9 mouse cellular contexts compared by ENCODE assay signal in the genomic region with DNA sequence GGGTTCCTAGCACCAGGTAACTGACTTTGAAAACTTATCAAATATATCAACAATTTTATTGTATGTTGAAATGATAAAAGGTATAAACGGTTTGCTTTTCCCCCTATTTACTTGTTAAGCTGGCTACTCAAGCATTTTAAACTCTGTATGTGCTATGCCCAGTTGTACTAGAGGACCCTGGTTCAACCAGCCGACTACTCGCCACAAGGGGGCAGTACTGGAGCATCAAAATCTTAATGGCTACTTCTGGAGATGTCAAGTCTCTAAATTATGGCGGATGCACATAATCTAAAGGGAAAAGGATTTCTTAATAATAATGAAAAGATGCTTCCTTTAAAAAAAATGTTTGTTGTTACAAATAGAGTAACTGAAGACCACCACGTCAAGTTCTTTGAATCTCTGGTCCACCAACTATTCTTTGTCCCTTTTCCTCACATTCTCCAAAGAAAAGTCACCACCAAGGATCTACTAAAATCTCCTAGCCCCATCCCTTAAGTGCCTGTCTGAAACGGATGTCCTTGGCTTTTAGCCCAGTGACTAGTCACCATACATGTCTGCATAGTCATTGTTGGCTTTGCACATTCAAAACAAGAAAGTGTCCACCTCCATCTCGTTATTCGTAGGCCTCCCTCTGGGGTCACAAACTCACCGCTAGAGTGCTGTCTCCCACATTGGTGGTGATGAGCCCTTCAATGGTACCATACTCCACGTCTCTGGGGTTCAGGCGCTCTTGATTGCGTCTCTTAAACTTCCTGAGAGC. TPM values are rescaled to one million over a fixed set of nuclear protein-coding genes. Genes with fewer than 3 reads are reported as not detected.
DNase-seq lines count a peak whose midpoint lies in the region; ATAC-seq and TF ChIP-seq lines count a peak whose summit lies in the region.
"Had no signal": no experiment of that assay in that cellular context is flagged by ENCODE, and none has a peak within 500 bp of the region (broad histone marks: within the 10 kb centered on the region; RNA-seq: fewer than 3 reads in every experiment).

No protein-coding gene starts in this region.

- H3K4me3 ChIP-seq in midbrain, embryonic 10.5 days: no peak overlapping the region
- H3K4me3 ChIP-seq in midbrain, embryonic 15.5 days: no peak overlapping the region
- no peak overlapping the region for H3K4me3 ChIP-seq in intestine, embryonic 14.5 days (ENCODE audit: low read depth, low read length)
- H3K4me3 ChIP-seq in midbrain, embryonic 14.5 days (replicated peaks; ENCODE audit: low read depth, low read length): no peak overlapping the region
- no peak overlapping the region for H3K4me3 ChIP-seq in stomach, postnatal 0 days (ENCODE audit: low read depth, low read length)
- H3K4me3 ChIP-seq: neural tube, embryonic 13.5 days had no signal

- H3K9ac ChIP-seq in midbrain, embryonic 15.5 days: no peak overlapping the region
- H3K9ac ChIP-seq in intestine, embryonic 14.5 days (ENCODE audit: low read length): no peak overlapping the region
- H3K9ac ChIP-seq in midbrain, embryonic 14.5 days (replicated peaks; ENCODE audit: low read length): no peak overlapping the region
- H3K9ac ChIP-seq in stomach, postnatal 0 days (ENCODE audit: low read length): no peak overlapping the region
- H3K9ac ChIP-seq: neural tube, embryonic 13.5 days had no signal

- ATAC-seq in midbrain, embryonic 15.5 days (replicated peaks): no peak; the same call in 1 of the 2 replicates
- 0 out of 2 replicates have a peak, but pooled peaks have one; percentile 68 for ATAC-seq in intestine, embryonic 14.5 days (replicated peaks; ENCODE audit: low FRiP score, low TSS enrichment, low read depth)
- peak; percentile 59; the same call in 1 of the 2 replicates for ATAC-seq in midbrain, embryonic 14.5 days (ENCODE audit: low FRiP score, low TSS enrichment)
- ATAC-seq in stomach, postnatal 0 days (ENCODE audit: low FRiP score, low TSS enrichment): no peak

- H3K4me2 ChIP-seq in midbrain, embryonic 15.5 days: no peak overlapping the region
- no peak overlapping the region for H3K4me2 ChIP-seq in intestine, embryonic 14.5 days (ENCODE audit: low read length)
- H3K4me2 ChIP-seq in midbrain, embryonic 14.5 days (ENCODE audit: low read length): no peak overlapping the region
- H3K4me2 ChIP-seq in stomach, postnatal 0 days (replicated peaks; ENCODE audit: low read depth): no peak overlapping the region
- H3K4me2 ChIP-seq: neural tube, embryonic 13.5 days had no signal

- WGBS in midbrain, embryonic 10.5 days: 69% methylated on average over 12 of the region's 12 CpGs
- WGBS in midbrain, embryonic 15.5 days: 64% methylated on average over 12 of the region's 12 CpGs
- WGBS in intestine, embryonic 14.5 days: 67% methylated on average over 12 of the region's 12 CpGs
- WGBS in midbrain, embryonic 14.5 days: 63% methylated on average over 12 of the region's 12 CpGs
- WGBS in stomach, postnatal 0 days: 59% methylated on average over 12 of the region's 12 CpGs

- H3K9me3 ChIP-seq in midbrain, embryonic 10.5 days (replicated peaks): no peaks in the 10 kb centered on the region
- no peaks in the 10 kb centered on the region for H3K9me3 ChIP-seq in midbrain, embryonic 15.5 days
- H3K9me3 ChIP-seq in intestine, embryonic 14.5 days (ENCODE audit: control insufficient read depth, low read length): no peaks in the 10 kb centered on the region
- no peaks in the 10 kb centered on the region for H3K9me3 ChIP-seq in midbrain, embryonic 14.5 days (ENCODE audit: control insufficient read depth, low read length)
- no peaks in the 10 kb centered on the region for H3K9me3 ChIP-seq in stomach, postnatal 0 days (ENCODE audit: control insufficient read depth, low read length)
- H3K9me3 ChIP-seq: neural tube, embryonic 13.5 days had no signal

- peaks cover 20% of the 10 kb centered on the region for H3K36me3 ChIP-seq in midbrain, embryonic 10.5 days
- no peaks in the 10 kb centered on the region for H3K36me3 ChIP-seq in midbrain, embryonic 15.5 days (replicated peaks)
- peaks cover 30% of the 10 kb centered on the region for H3K36me3 ChIP-seq in intestine, embryonic 14.5 days (ENCODE audit: control insufficient read depth, insufficient read depth, low read length)
- 0 out of 2 replicates have a peak, but pooled peaks cover 12% of the 10 kb centered on the region for H3K36me3 ChIP-seq in midbrain, embryonic 14.5 days (ENCODE audit: control insufficient read depth, insufficient read depth, low read length)
- no peaks in the 10 kb centered on the region for H3K36me3 ChIP-seq in stomach, postnatal 0 days (ENCODE audit: control insufficient read depth, insufficient read depth, low read length)

- TF ChIP-seq CTCF in stomach, postnatal 0 days (IDR thresholded peaks at IDR 0.05; ENCODE audit: low read depth): peak; percentile 87

- DNase-seq in midbrain, embryonic 10.5 days (ENCODE audit: low spot score): peak; percentile 77
- peak; percentile 86 to 93 for DNase-seq in cerebellum, postnatal 25 days
- peak; percentile 88 for DNase-seq in gastrocnemius, adult 18-20 months (ENCODE audit: low spot score)
- DNase-seq in intestine, embryonic 14.5 days (ENCODE audit: low spot score): peak; percentile 94
- peak; percentile 57 to 65 for DNase-seq in left cerebral cortex, adult 8-10 months (ENCODE audit: low spot score in 2 of 2)
- peak; percentile 91 for DNase-seq in midbrain, embryonic 14.5 days
- peak; percentile 87 for DNase-seq in stomach, postnatal 0 days (ENCODE audit: low spot score)

- peaks cover 7% of the 10 kb centered on the region; the same call in 1 of the 2 replicates for H3K4me1 ChIP-seq in midbrain, embryonic 10.5 days
- no peaks in the 10 kb centered on the region for H3K4me1 ChIP-seq in midbrain, embryonic 15.5 days
- peaks cover 4% of the 10 kb centered on the region; the same call in 1 of the 2 replicates for H3K4me1 ChIP-seq in intestine, embryonic 14.5 days (replicated peaks; ENCODE audit: control insufficient read depth, insufficient read depth, low read length)
- no peaks in the 10 kb centered on the region for H3K4me1 ChIP-seq in midbrain, embryonic 14.5 days (ENCODE audit: control insufficient read depth, insufficient read depth, low read length)
- H3K4me1 ChIP-seq in stomach, postnatal 0 days (replicated peaks; ENCODE audit: control insufficient read depth, insufficient read depth): no peaks in the 10 kb centered on the region
- H3K4me1 ChIP-seq: neural tube, embryonic 13.5 days had no signal

- no peaks in the 10 kb centered on the region for H3K27me3 ChIP-seq in midbrain, embryonic 10.5 days (ENCODE audit: low read depth, poor library complexity, severe bottlenecking)
- no peaks in the 10 kb centered on the region for H3K27me3 ChIP-seq in midbrain, embryonic 15.5 days (replicated peaks)
- no peaks in the 10 kb centered on the region for H3K27me3 ChIP-seq in intestine, embryonic 14.5 days (replicated peaks; ENCODE audit: control insufficient read depth, insufficient read depth, low read length)
- no peaks in the 10 kb centered on the region for H3K27me3 ChIP-seq in midbrain, embryonic 14.5 days (ENCODE audit: control insufficient read depth, insufficient read depth, low read length)
- H3K27me3 ChIP-seq in stomach, postnatal 0 days (ENCODE audit: control insufficient read depth, insufficient read depth, low read length): no peaks in the 10 kb centered on the region
- H3K27me3 ChIP-seq: neural tube, embryonic 13.5 days had no signal

- no peak overlapping the region for H3K27ac ChIP-seq in midbrain, embryonic 10.5 days (replicated peaks)
- H3K27ac ChIP-seq in midbrain, embryonic 15.5 days: no peak overlapping the region
- no peak overlapping the region for H3K27ac ChIP-seq in intestine, embryonic 14.5 days (ENCODE audit: low read depth)
- H3K27ac ChIP-seq in midbrain, embryonic 14.5 days (replicated peaks; ENCODE audit: low read depth, low read length): no peak overlapping the region
- no peak overlapping the region for H3K27ac ChIP-seq in stomach, postnatal 0 days (replicated peaks)
- H3K27ac ChIP-seq: neural tube, embryonic 13.5 days had no signal

- peak; percentile 42 for TF ChIP-seq EP300 in stomach, postnatal 0 days (optimal IDR thresholded peaks at IDR 0.05)

RNA-seq across cellular contexts. Expression of gene Gm17409, which starts 7.2 kb away (rescaled TPM):
- polyA plus RNA-seq in midbrain, embryonic 10.5 days (2016; fragmentation: Nextera tagmentation; extraction: Ambion mirVana): not detected in 2 replicates
- polyA plus RNA-seq in midbrain, embryonic 15.5 days (2015; fragmentation: Nextera tagmentation; extraction: Ambion mirVana): not detected in 2 replicates
- total RNA-seq in gastrocnemius, adult 18-20 months (2021): not detected
- 0.19 TPM in 1 of 2 replicates, not detected in the other for polyA plus RNA-seq in intestine, embryonic 14.5 days (2014; fragmentation: Nextera tagmentation; extraction: Ambion mirVana)
- not detected for total RNA-seq in left cerebral cortex, adult 8-10 months (2022)
- not detected in 2 replicates for polyA plus RNA-seq in midbrain, embryonic 14.5 days (2014; fragmentation: Nextera tagmentation; extraction: Ambion mirVana)
- polyA plus RNA-seq in stomach, postnatal 0 days (2015; fragmentation: Nextera tagmentation; extraction: Ambion mirVana): not detected in 2 replicates
- polyA plus RNA-seq: neural tube, embryonic 13.5 days had no signal

Comparison
In these comparisons a context has a peak if more than half of its experiments do, and no peak if none do; other contexts are left out.
1. ATAC-seq: peak in intestine, embryonic 14.5 days (single experiment) and midbrain, embryonic 14.5 days (single experiment); none in midbrain, embryonic 15.5 days (single experiment) and stomach, postnatal 0 days (single experiment).
2. Peak in every context shown above with its lines, with median percentiles within 50 percentile points of each other: DNase-seq.